Mouse (Mus musculus) C2C12 (cell line): ENCODE measurements around the gene Iqsec1.

Experiments used
- CTCF ChIP-seq: IDR thresholded peaks from one replicate; pipeline ENCODE4 v1.5.1; 2011; ENCODE audit not compliant: control insufficient read depth, insufficient read depth, insufficient read length
- FOSL1 ChIP-seq: IDR thresholded peaks from one replicate; pipeline ENCODE4 v1.8.0; 2011; ENCODE audit warnings: mild to moderate bottlenecking, low read length; ENCODE audit not compliant: poor library complexity, insufficient read depth, severe bottlenecking
- MAX ChIP-seq: IDR thresholded peaks from one replicate; pipeline ENCODE4 v1.6.1; 2011; ENCODE audit warnings: mild to moderate bottlenecking, control low read depth

DNA sequence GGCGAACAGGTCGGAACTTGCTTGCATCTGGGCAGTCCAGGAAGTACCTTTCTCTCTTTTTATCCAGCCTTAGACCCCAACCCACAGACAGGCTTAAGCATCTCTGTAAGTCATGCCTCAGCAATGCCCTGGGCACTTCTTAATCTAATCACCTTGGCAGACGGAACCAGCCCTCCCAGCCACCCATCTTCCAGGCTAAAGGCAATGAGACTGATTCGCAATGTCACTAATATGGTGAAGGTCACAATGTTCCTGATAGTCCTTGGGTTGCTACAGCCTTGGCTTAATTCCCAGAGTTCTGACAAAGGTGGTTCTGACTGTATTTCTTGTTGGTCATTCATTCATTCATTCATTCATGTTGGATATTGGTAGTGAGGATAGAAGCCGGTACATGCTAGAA lies 378.2 kb downstream of the Iqsec1 start:
- TF ChIP-seq CTCF: no peak
- TF ChIP-seq FOSL1: no peak
- no peak for TF ChIP-seq MAX
